Mouse (Mus musculus) liver, embryonic 15.5 days (tissue): ENCODE results near the gene Lztr1. TPM values are rescaled to one million over a fixed set of nuclear protein-coding genes. Genes with fewer than 3 reads are reported as not detected.
"Not testable (repeated sequence)": the region's sequence is repeated elsewhere in the genome, so short reads cannot be mapped to it uniquely, and the experiment has no call there.

Experiments
- ATAC-seq: fragments of 200-750 bp; cut with Nextera tagmentation; 2 replicates; pipeline ENCODE4 v1.8.0; 2017; ENCODE audit warnings: moderate number of reproducible peaks, mild to moderate bottlenecking, moderate library complexity; ENCODE audit not compliant: insufficient read depth
- H3K27ac ChIP-seq: fragments of 300-500 bp; sonication (generic); replicated peaks from 2 replicates; pipeline ENCODE4 v1.5.1; 2015; ENCODE audit warnings: mild to moderate bottlenecking, inconsistent platforms
- H3K27me3 ChIP-seq: fragments of 300-500 bp; sonication (generic); 2 replicates; pipeline ENCODE4 v1.6.1; 2015; ENCODE audit warnings: mild to moderate bottlenecking, inconsistent platforms
- H3K36me3 ChIP-seq: fragments of 300-500 bp; sonication (generic); replicated peaks from 2 replicates; pipeline ENCODE4 v1.6.1; 2015; ENCODE audit warnings: moderate library complexity, mild to moderate bottlenecking, inconsistent platforms
- H3K4me1 ChIP-seq: fragments of 300-500 bp; sonication (generic); replicated peaks from 2 replicates; pipeline ENCODE4 v1.6.1; 2015; ENCODE audit warnings: inconsistent platforms
- H3K4me2 ChIP-seq: fragments of 300-500 bp; sonication (generic); 2 replicates; pipeline ENCODE4 v1.6.1; 2015; ENCODE audit warnings: moderate library complexity, mild to moderate bottlenecking, inconsistent platforms
- H3K4me3 ChIP-seq: fragments of 300-500 bp; sonication (generic); replicated peaks from 2 replicates; pipeline ENCODE4 v1.5.1; 2015; ENCODE audit warnings: mild to moderate bottlenecking, inconsistent platforms
- H3K9ac ChIP-seq: fragments of 300-500 bp; sonication (generic); 2 replicates; pipeline ENCODE4 v1.6.1; 2015; ENCODE audit warnings: moderate library complexity, mild to moderate bottlenecking, inconsistent platforms
- H3K9me3 ChIP-seq: fragments of 300-500 bp; sonication (generic); replicated peaks from 2 replicates; pipeline ENCODE4 v1.6.1; 2016; ENCODE audit warnings: inconsistent platforms
- WGBS: fragments of 180-500 bp; shearing (Covaris S2); methylation state at CpG from one replicate; pipeline ENCODE4 v1.1.7; 2015; ENCODE audit warnings: mixed read lengths; ENCODE audit not compliant: insufficient replicate concordance; 5-methylcytosine and 5-hydroxymethylcytosine counted together
- polyA plus RNA-seq: library from polyadenylated mRNA; unstranded; fragments of >200 nt; fragmentation: Nextera tagmentation; extraction: Ambion mirVana; gene quantifications from 2 replicates; pipeline ENCODE4 v1.2.1, GENCODE M21; 2015

Lztr1 gene
- polyA plus RNA-seq, 1 experiment from 2014 or later, result 21.0 TPM

GRCm38 (mm10) chr16:17530640-17531288, 22.3 kb downstream of the Lztr1 start, which contains the start of gene Thap7:
Thap7 (minus strand) TSS chr16:17531136.
- Histone ChIP-seq H3K27ac (peak within 1 kb of the TSS; percentile 98), H3K4me3 (peak within 1 kb of the TSS; percentile 86), H3K9me3 (no peaks in the 10 kb centered on the region), H3K4me2 (peak within 1 kb of the TSS; percentile 97), H3K27me3 (no peaks in the 10 kb centered on the region), H3K36me3 (peaks cover 33% of the 10 kb centered on the region), H3K9ac (peak within 1 kb of the TSS; percentile 79), H3K4me1 (peaks cover 31% of the 10 kb centered on the region)
- ATAC-seq, result peak; percentile 94
- WGBS, result under 1% methylated on average over 67 of the region's 67 CpGs

GRCm38 (mm10) chr16:17532271-17532670, 23.8 kb downstream of the Lztr1 start:
- ATAC-seq, result no peak
- H3K27ac ChIP-seq, result no peak overlapping the region
- H3K9ac ChIP-seq, result no peak overlapping the region
- H3K4me1 ChIP-seq, result peaks cover 31% of the 10 kb centered on the region
- 53% methylated on average over 4 of the region's 4 CpGs for WGBS
- no peaks in the 10 kb centered on the region for H3K9me3 ChIP-seq
- peaks cover 18% of the 10 kb centered on the region for H3K36me3 ChIP-seq
- no peaks in the 10 kb centered on the region for H3K27me3 ChIP-seq
- H3K4me3 ChIP-seq, result no peak overlapping the region
- no peak overlapping the region for H3K4me2 ChIP-seq

GRCm38 (mm10) chr16:17532676-17533329, 24.3 kb downstream of the Lztr1 start:
- no peak overlapping the region for H3K27ac ChIP-seq
- WGBS, result 56% methylated on average over 14 of the region's 14 CpGs
- H3K4me1 ChIP-seq, result peaks cover 31% of the 10 kb centered on the region

GRCm38 (mm10) chr16:17536584-17536983, 28.1 kb downstream of the Lztr1 start:
- Histone ChIP-seq H3K9ac (no peak overlapping the region), H3K27ac (no peak overlapping the region), H3K4me3 (no peak overlapping the region), H3K36me3 (no peaks in the 10 kb centered on the region), H3K4me1 (peaks cover 11% of the 10 kb centered on the region), H3K9me3 (no peaks in the 10 kb centered on the region), H3K4me2 (no peak overlapping the region), H3K27me3 (peaks cover 22% of the 10 kb centered on the region)
- no peak for ATAC-seq
- WGBS, result 63% methylated on average over 3 of the region's 3 CpGs

More at GRCm38 (mm10) chr16:17532676-17533329, 24.3 kb downstream of the Lztr1 start:
- H3K27me3 ChIP-seq, result no peaks in the 10 kb centered on the region
- no peaks in the 10 kb centered on the region for H3K9me3 ChIP-seq
- no peak overlapping the region for H3K9ac ChIP-seq
- ATAC-seq, result no peak
- H3K4me2 ChIP-seq, result no peak overlapping the region
- H3K4me3 ChIP-seq, result no peak overlapping the region
- H3K36me3 ChIP-seq, result peaks cover 13% of the 10 kb centered on the region

GRCm38 (mm10) chr16:17542632-17543031, 34.1 kb downstream of the Lztr1 start:
- Histone ChIP-seq H3K27me3 (peaks cover 29% of the 10 kb centered on the region), H3K4me3 (no peak overlapping the region), H3K36me3 (no peaks in the 10 kb centered on the region), H3K9ac (no peak overlapping the region), H3K9me3 (no peaks in the 10 kb centered on the region), H3K27ac (no peak overlapping the region), H3K4me2 (no peak overlapping the region), H3K4me1 (no peaks in the 10 kb centered on the region)
- 49% methylated on average over 2 of the region's 2 CpGs for WGBS
- no peak for ATAC-seq

GRCm38 (mm10) chr16:17552837-17553236, 44.3 kb downstream of the Lztr1 start:
- H3K36me3 ChIP-seq, result no peaks in the 10 kb centered on the region
- H3K4me1 ChIP-seq, result peaks cover 32% of the 10 kb centered on the region
- WGBS, result 48% methylated on average over 7 of the region's 7 CpGs
- H3K27ac ChIP-seq, result no peak overlapping the region
- ATAC-seq, result no peak
- H3K9ac ChIP-seq, result no peak overlapping the region
- no peaks in the 10 kb centered on the region for H3K27me3 ChIP-seq
- H3K9me3 ChIP-seq, result no peaks in the 10 kb centered on the region
- H3K4me2 ChIP-seq, result no peak overlapping the region
- no peak overlapping the region for H3K4me3 ChIP-seq

GRCm38 (mm10) chr16:17553910-17554685, 45.6 kb downstream of the Lztr1 start:
- Histone ChIP-seq H3K4me1 (peaks cover 43% of the 10 kb centered on the region), H3K27ac (peak overlapping the region; percentile 75), H3K9ac (peak overlapping the region; percentile 39), H3K4me3 (peak overlapping the region; percentile 47), H3K9me3 (no peaks in the 10 kb centered on the region), H3K27me3 (peaks cover 1% of the 10 kb centered on the region; the same call in 1 of the 2 replicates), H3K4me2 (peak overlapping the region; percentile 81), H3K36me3 (no peaks in the 10 kb centered on the region)
- 9% methylated on average over 18 of the region's 18 CpGs for WGBS
- ATAC-seq, result peak; percentile 85

GRCm38 (mm10) chr16:17554702-17555101, 46.2 kb downstream of the Lztr1 start:
- Histone ChIP-seq H3K4me2 (peak overlapping the region; percentile 81), H3K9ac (peak overlapping the region; percentile 39), H3K4me1 (peaks cover 47% of the 10 kb centered on the region), H3K4me3 (peak overlapping the region; percentile 47), H3K27ac (peak overlapping the region; percentile 75)
- H3K9me3 ChIP-seq, H3K27me3 ChIP-seq, H3K36me3 ChIP-seq: not testable (repeated sequence)
- peak; percentile 51 for ATAC-seq
- WGBS, result 12% methylated on average over 4 of the region's 4 CpGs

GRCm38 (mm10) chr16:17556180-17556579, 47.7 kb downstream of the Lztr1 start:
- Histone ChIP-seq H3K27me3 (peaks cover 18% of the 10 kb centered on the region), H3K9me3 (no peaks in the 10 kb centered on the region), H3K9ac (no peak overlapping the region), H3K4me2 (no peak overlapping the region), H3K36me3 (no peaks in the 10 kb centered on the region), H3K4me3 (no peak overlapping the region), H3K4me1 (peaks cover 54% of the 10 kb centered on the region), H3K27ac (no peak overlapping the region)
- no peak for ATAC-seq
- 78% methylated on average over 4 of the region's 4 CpGs for WGBS

- Histone ChIP-seq H3K4me1 (peaks cover 61% of the 10 kb centered on the region), H3K27me3 (peaks cover 25% of the 10 kb centered on the region), H3K9ac (no peak overlapping the region), H3K4me3 (no peak overlapping the region), H3K4me2 (no peak overlapping the region), H3K9me3 (no peaks in the 10 kb centered on the region), H3K36me3 (no peaks in the 10 kb centered on the region), H3K27ac (no peak overlapping the region)
- ATAC-seq, result no peak
- WGBS, result 45% methylated on average over 4 of the region's 4 CpGs
These were observed 48.4 kb downstream of the Lztr1 start for GRCm38 (mm10) chr16:17556907-17557306.

- Histone ChIP-seq H3K9me3 (no peaks in the 10 kb centered on the region), H3K4me3 (no peak overlapping the region), H3K9ac (no peak overlapping the region), H3K27ac (no peak overlapping the region), H3K4me1 (peaks cover 59% of the 10 kb centered on the region), H3K4me2 (peak overlapping the region; percentile 45; the same call in 1 of the 2 replicates), H3K27me3 (peaks cover 36% of the 10 kb centered on the region), H3K36me3 (no peaks in the 10 kb centered on the region)
- 4% methylated on average over 5 of the region's 5 CpGs for WGBS
- ATAC-seq, result no peak
These were observed 49.5 kb downstream of the Lztr1 start for GRCm38 (mm10) chr16:17557947-17558480.
